Mouse (Mus musculus) limb, embryonic 11.5 days (tissue): ENCODE measurements at regions not wholly inside any gene's neighbourhood (a gene's known extent, or its start where the extent isn't known, plus 50 kb on each side); places are given as distances from the start of the nearest gene placed in this dataset.
"Not testable (repeated sequence)": the region's sequence is repeated elsewhere in the genome, so short reads cannot be mapped to it uniquely, and the experiment has no call there.

Source experiments
- ATAC-seq: fragments of 200-750 bp; cut with Nextera tagmentation; 2 replicates; pipeline ENCODE4 v1.8.0; 2017; ENCODE audit warnings: low read depth; ENCODE audit not compliant: insufficient number of reproducible peaks, low FRiP score, low TSS enrichment
- DNase-seq: peaks from one replicate; pipeline ENCODE4 v3.0.0-alpha.2; 2015; ENCODE audit warnings: low spot score
- H3K27ac ChIP-seq: fragments of 300-500 bp; sonication (generic); replicated peaks from 2 replicates; pipeline ENCODE4 v1.5.1; 2014; ENCODE audit warnings: low read depth, mild to moderate bottlenecking, low read length
- H3K27me3 ChIP-seq: fragments of 300-500 bp; sonication (generic); 2 replicates; pipeline ENCODE4 v1.6.1; 2014; ENCODE audit warnings: mild to moderate bottlenecking, low read length, mixed read lengths; ENCODE audit not compliant: control insufficient read depth, insufficient read depth
- H3K36me3 ChIP-seq: fragments of 300-500 bp; sonication (generic); 2 replicates; pipeline ENCODE4 v1.6.1; 2014; ENCODE audit warnings: mild to moderate bottlenecking, low read length, moderate library complexity, mixed read lengths; ENCODE audit not compliant: control insufficient read depth, insufficient read depth
- H3K4me1 ChIP-seq: fragments of 300-500 bp; sonication (generic); 2 replicates; pipeline ENCODE4 v1.6.1; 2014; ENCODE audit warnings: low read length, mixed read lengths; ENCODE audit not compliant: control insufficient read depth, insufficient read depth
- H3K4me2 ChIP-seq: fragments of 300-500 bp; sonication (generic); 2 replicates; pipeline ENCODE4 v1.6.1; 2014; ENCODE audit warnings: low read depth, mild to moderate bottlenecking, moderate library complexity; ENCODE audit not compliant: severe bottlenecking
- H3K4me3 ChIP-seq: fragments of 300-500 bp; sonication (generic); 2 replicates; pipeline ENCODE4 v1.5.1; 2014; ENCODE audit warnings: low read depth, low read length
- H3K9ac ChIP-seq: fragments of 300-500 bp; sonication (generic); 2 replicates; pipeline ENCODE4 v1.6.1; 2014; ENCODE audit warnings: mild to moderate bottlenecking, low read length
- H3K9me3 ChIP-seq: fragments of 300-500 bp; sonication (generic); 2 replicates; pipeline ENCODE4 v1.6.1; 2016; ENCODE audit warnings: low read length; ENCODE audit not compliant: control insufficient read depth
- WGBS: fragments of 180-500 bp; shearing (Covaris S2); extraction: QIAGEN DNeasy Blood & Tissue Kit; methylation state at CpG from one replicate; pipeline ENCODE4 v1.1.7; 2014; 5-methylcytosine and 5-hydroxymethylcytosine counted together

DNA sequence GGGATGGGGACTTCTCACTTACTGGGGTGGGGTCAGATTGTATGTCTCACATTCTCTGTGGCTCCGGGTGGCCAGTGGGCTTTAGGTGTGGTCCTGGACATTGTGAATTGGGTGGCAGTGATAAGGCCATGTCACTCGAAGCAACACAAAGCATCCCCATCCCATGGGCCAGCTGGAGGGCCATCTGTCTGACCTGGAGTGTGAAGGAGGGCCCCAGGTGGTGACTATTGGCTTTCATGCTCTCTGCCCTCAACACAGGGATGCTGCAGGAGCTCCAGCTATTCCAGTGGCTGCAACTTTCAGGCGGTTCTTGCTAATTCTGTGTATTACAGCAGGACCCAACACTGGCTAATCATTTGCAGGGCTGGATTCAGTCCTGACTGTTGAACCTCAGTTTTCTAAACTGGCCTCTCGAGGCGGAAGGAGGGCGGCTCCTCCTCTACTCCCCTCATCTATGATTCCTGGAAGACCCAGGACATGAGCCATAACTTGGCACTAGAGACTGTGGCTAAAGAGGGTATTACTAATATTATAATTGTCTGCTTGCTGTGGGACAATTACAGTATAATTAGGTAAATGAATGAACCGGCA, 64.1 kb downstream of the 9530068E07Rik start:
- no peak for ATAC-seq
- WGBS, result 71% methylated on average over 7 of the region's 7 CpGs
- Histone ChIP-seq H3K9ac (no peak overlapping the region), H3K27me3 (no peaks in the 10 kb centered on the region), H3K9me3 (no peaks in the 10 kb centered on the region), H3K4me1 (no peaks in the 10 kb centered on the region; the same call in 1 of the 2 replicates), H3K27ac (no peak overlapping the region), H3K4me3 (no peak overlapping the region), H3K36me3 (no peaks in the 10 kb centered on the region), H3K4me2 (no peak overlapping the region)
- DNase-seq, result no peak

DNA sequence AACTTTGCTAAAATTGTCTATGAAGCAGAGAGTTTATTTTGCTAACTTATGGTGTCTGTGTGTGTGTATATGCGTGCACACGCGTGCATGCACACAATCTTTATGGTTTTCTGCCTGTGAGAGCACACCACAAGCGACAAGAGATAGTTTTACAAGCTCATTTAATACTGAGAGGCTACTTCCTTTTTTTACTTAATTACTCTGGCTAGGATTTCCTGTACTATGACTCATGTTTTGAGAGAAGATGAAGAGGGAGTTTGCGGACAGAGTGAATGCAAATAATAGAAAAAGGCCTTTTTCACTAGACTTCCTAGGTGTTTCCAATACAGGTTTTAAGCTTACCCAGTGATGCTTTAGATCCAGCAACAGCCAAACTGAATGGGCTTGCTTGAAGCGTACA, 74.9 kb downstream of the 9530068E07Rik start:
- not testable (repeated sequence) for H3K4me3 ChIP-seq, ATAC-seq, H3K27me3 ChIP-seq, H3K4me1 ChIP-seq, H3K36me3 ChIP-seq, H3K4me2 ChIP-seq, H3K9me3 ChIP-seq, DNase-seq, H3K9ac ChIP-seq, H3K27ac ChIP-seq
- WGBS, result 79% methylated on average over 6 of the region's 6 CpGs

DNA sequence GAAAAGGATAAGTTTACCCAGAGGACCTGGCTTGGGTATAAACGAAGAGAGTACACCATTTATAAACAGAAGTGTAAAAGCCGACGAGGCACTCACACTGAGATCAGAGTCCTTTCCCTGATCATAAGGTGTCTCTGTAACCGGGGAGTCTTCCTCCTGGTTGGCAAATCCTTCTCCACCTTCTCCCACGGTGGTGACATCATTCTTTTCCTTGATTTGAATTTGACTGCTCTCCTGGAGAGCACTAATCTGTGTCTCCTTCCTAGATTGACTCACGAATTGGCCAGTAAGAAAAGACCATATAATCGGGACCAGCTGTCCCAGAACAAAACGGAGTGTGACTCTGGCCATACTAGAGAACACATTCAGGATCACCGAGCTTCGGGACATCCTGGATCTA, 83.9 kb downstream of the 9530068E07Rik start:
- H3K9ac ChIP-seq, H3K36me3 ChIP-seq, H3K27ac ChIP-seq, H3K4me2 ChIP-seq, H3K27me3 ChIP-seq, ATAC-seq, H3K9me3 ChIP-seq, H3K4me3 ChIP-seq, DNase-seq, H3K4me1 ChIP-seq: not testable (repeated sequence)
- WGBS, result 56% methylated on average over 10 of the region's 10 CpGs

DNA sequence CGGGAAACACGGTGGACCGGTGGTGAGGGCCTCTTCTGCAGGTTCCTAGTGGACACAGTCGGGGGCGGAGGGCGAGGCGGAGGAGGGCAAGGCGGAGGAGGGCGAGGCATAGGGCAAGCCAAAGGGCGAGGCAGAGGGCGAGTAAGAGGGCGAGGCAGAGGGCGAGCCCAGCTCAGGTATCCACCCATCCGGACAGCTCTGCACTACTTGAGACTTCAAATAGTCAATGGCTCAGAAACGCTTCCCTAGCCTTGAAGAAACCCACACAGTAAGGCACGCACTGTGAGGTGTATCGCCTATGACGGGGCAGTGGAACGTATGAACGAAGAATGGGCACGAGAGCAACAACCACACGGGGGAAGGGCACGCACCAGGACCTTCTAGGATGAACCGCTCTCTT, 84.5 kb downstream of the 9530068E07Rik start:
- not testable (repeated sequence) for DNase-seq, H3K4me2 ChIP-seq
- WGBS, result 89% methylated on average over 24 of the region's 24 CpGs

DNA sequence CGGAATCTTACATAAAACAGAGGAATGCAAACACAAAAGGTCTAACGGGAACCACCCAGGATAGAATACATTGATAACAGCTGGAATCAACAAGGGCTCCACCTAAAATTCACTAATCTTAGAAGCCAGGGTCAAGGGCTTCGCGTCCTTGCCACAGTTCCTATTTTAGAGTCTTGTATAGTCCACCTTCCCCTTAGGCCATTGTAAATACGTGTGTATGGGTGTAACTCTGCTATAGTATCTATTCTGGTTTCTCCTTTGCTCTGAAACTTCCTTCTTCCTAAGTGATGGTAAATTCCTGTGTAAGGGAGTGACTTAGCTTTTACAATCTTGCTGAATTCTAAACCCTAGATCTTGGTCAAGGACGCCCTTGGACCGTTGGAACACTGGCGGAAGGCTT, 87.3 kb downstream of the 9530068E07Rik start:
- not testable (repeated sequence) for H3K4me2 ChIP-seq, ATAC-seq, DNase-seq, H3K36me3 ChIP-seq, H3K9ac ChIP-seq, H3K27me3 ChIP-seq, H3K27ac ChIP-seq, H3K4me1 ChIP-seq, H3K9me3 ChIP-seq, H3K4me3 ChIP-seq
- 88% methylated on average over 5 of the region's 8 CpGs for WGBS

More for the DNA sequence above, 84.5 kb downstream of the 9530068E07Rik start:
- H3K36me3 ChIP-seq, H3K9me3 ChIP-seq, H3K9ac ChIP-seq, H3K4me3 ChIP-seq, H3K27ac ChIP-seq, ATAC-seq, H3K27me3 ChIP-seq, H3K4me1 ChIP-seq: not testable (repeated sequence)

DNA sequence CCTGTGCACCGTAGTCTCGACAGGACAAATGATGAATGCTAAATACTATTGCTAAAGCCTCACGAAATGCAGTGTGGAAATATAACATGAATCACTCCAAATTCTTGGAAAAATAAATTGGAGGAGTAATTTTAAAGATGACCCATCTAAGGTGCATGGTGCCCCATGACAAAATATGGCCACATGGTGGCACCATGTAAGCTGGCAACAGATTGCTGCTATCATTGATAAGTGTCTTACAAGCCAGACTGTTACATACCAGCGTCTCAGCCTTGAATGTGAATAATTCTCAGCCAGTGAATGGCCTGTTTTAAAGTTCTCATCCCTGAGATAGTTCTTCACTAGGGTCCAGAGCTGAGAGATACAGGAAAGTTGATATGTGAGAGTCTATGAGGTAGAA, 92.3 kb downstream of the 9530068E07Rik start:
- H3K4me3 ChIP-seq, result not testable (repeated sequence)

DNA sequence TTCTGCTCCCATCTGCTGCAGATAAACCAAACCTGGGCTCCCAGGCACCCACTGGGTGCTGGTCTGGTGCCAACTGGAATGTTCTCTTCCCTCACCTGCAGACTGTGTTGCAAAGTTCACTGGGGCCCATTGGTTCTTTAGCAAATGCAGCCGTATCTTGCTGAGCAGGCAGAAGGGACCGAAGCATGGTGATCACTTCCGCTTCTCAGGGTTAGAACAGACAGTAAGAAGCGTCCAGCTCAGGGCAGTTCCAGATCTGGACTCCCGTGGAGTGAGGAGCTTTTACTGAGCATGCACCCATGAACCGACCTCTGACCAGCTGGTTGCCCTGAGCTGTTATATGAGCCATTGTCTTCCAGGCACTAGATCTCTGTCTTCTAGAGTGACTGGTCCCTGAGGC, 97.1 kb downstream of the 9530068E07Rik start:
- Histone ChIP-seq H3K27ac (no peak overlapping the region), H3K36me3 (no peaks in the 10 kb centered on the region), H3K4me2 (no peak overlapping the region), H3K9me3 (no peaks in the 10 kb centered on the region), H3K4me3 (no peak overlapping the region), H3K4me1 (no peaks in the 10 kb centered on the region), H3K9ac (no peak overlapping the region), H3K27me3 (no peaks in the 10 kb centered on the region)
- WGBS, result 85% methylated on average over 6 of the region's 6 CpGs
- DNase-seq (no peak), ATAC-seq (no peak)

More for the DNA sequence above, 92.3 kb downstream of the 9530068E07Rik start:
- H3K4me1 ChIP-seq, H3K36me3 ChIP-seq, H3K9ac ChIP-seq, H3K27me3 ChIP-seq, H3K4me2 ChIP-seq, H3K9me3 ChIP-seq, ATAC-seq, DNase-seq, H3K27ac ChIP-seq: not testable (repeated sequence)
- WGBS, result 79% methylated on average over 4 of the region's 4 CpGs

DNA sequence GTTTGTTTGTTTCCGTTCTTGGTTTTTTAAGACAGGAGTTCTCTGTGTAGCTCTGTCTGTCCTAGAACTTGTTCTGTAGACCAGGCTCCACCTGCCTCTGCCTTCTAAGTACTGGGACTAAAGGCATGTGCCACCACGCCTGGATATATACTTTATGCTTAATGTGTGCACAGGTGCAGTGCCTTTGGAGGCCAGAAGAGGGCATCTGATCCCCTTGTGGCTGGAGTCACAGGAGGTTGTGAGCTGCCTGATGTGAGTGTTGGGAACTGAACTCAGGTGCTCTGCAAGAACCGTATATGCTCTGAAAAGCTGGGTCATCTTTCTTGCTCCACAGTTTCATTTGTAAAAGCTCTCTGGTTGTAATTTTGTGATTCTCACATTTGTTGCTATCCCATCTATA, 100.7 kb downstream of the 9530068E07Rik start:
- no peak for ATAC-seq
- H3K9ac ChIP-seq, result no peak overlapping the region
- no peak overlapping the region for H3K27ac ChIP-seq
- no peaks in the 10 kb centered on the region for H3K4me1 ChIP-seq
- DNase-seq, result no peak
- H3K27me3 ChIP-seq, result no peaks in the 10 kb centered on the region
- no peak overlapping the region for H3K4me3 ChIP-seq
- WGBS, result 90% methylated on average over 3 of the region's 3 CpGs
- H3K9me3 ChIP-seq, result no peaks in the 10 kb centered on the region
- no peak overlapping the region for H3K4me2 ChIP-seq
- no peaks in the 10 kb centered on the region for H3K36me3 ChIP-seq

DNA sequence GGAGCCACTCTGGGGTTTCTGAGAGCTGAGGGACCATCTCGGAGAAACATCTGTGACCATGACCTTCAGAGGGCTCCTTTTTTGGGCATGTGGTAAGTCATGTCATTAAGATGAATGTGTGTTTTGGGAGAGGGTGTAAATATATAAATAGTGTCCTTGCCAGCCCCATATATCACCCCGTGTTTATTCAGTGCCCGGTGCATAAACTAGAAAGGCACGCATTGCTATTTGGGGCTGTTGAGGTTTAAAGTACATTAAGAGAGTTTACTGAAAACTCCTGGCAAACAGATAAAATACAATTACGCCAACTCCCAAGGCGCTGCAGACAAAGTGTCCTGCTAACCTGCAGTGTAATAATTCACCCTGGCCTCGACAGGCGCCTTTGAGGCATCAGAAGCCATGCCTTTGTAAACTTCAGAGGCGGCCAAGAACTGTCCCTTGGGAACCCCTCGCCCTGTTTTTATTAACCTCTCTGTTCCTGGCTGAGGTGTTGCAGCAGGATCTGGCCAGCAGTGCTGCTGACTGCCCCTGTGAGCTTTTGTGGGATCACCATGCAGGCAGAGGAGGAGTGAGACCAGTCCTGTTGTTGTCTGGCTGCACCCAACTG, 106.6 kb downstream of the 9530068E07Rik start:
- WGBS, result 18% methylated on average over 10 of the region's 10 CpGs
- DNase-seq, result peak; percentile 28
- ATAC-seq, result no peak
- Histone ChIP-seq H3K36me3 (no peaks in the 10 kb centered on the region), H3K4me2 (no peak overlapping the region), H3K27me3 (no peaks in the 10 kb centered on the region), H3K27ac (no peak overlapping the region), H3K9ac (no peak overlapping the region), H3K4me3 (no peak overlapping the region), H3K9me3 (no peaks in the 10 kb centered on the region), H3K4me1 (0 out of 2 replicates have a peak, but pooled peaks cover 6% of the 10 kb centered on the region)
